Mouse (Mus musculus): ENCODE measurements around the gene Carnmt1. TPM values are rescaled to one million over a fixed set of nuclear protein-coding genes. Genes with fewer than 3 reads are reported as not detected.
A peak's percentile ranks its signal among the peaks of the same experiment; 100 is the strongest.

Carnmt1 gene
- polyA plus RNA-seq, 1 experiment from 2014 or later, result 25.4 TPM

- peaks cover 11% of the 10 kb centered on the region for H3K4me1 ChIP-seq (replicated peaks)
- WGBS, result 6% methylated on average over 41 of the region's 41 CpGs
- H3K36me3 ChIP-seq, result no peaks in the 10 kb centered on the region
- peak within 1 kb of the TSS; percentile 48 for H3K4me3 ChIP-seq
- no peak within 1 kb of the TSS for H3K27ac ChIP-seq
- ATAC-seq (replicated peaks; ENCODE audit: insufficient number of reproducible peaks, insufficient read depth, low FRiP score, low read depth), result 0 out of 2 replicates have a peak, but pooled peaks have one; percentile 27
- H3K9me3 ChIP-seq (replicated peaks), result no peaks in the 10 kb centered on the region
- no peaks in the 10 kb centered on the region; the same call in none of the 2 replicates for H3K27me3 ChIP-seq
- H3K4me2 ChIP-seq, result peak within 1 kb of the TSS; percentile 83
- peak within 1 kb of the TSS; percentile 16 for H3K9ac ChIP-seq
Observed at GRCm38 (mm10) chr19:18749598-18750339, 79.2 kb downstream of the Carnmt1 start, which contains the start of gene Trpm6. Gene Trpm6, plus strand, starts transcription at chr19:18749983.

Other genes starting within 250 kb of the Carnmt1 start
- 75.4 and 88.8 TPM in 2 replicates for gene Ostf1, start 38.9 kb upstream of the Carnmt1 start, polyA plus RNA-seq (2015; fragmentation: Nextera tagmentation; extraction: Ambion mirVana)
- 6.5 and 7.7 TPM in 2 replicates for gene Nmrk1, start 38.8 kb upstream of the Carnmt1 start, polyA plus RNA-seq (2015; fragmentation: Nextera tagmentation; extraction: Ambion mirVana)
- 27.9 TPM in 2 replicates for gene D030056L22Rik, start 42.4 kb downstream of the Carnmt1 start, polyA plus RNA-seq (2015; fragmentation: Nextera tagmentation; extraction: Ambion mirVana)
- 0.30 and 0.37 TPM in 2 replicates for gene Trpm6, start 79.2 kb downstream of the Carnmt1 start, polyA plus RNA-seq (2015; fragmentation: Nextera tagmentation; extraction: Ambion mirVana)

Data from heart, embryonic 15.5 days (tissue).